Mouse (Mus musculus) gonadal fat pad, adult 2 months (tissue): Measurements from ENCODE around the gene Atf7ip. TPM values are rescaled to one million over a fixed set of nuclear protein-coding genes. Genes with fewer than 3 reads are reported as not detected.

Experiments
- DNase-seq: peaks from one replicate; pipeline ENCODE4 v3.0.0-alpha.2; 2012; ENCODE audit warnings: low read depth
- polyA plus RNA-seq: library from polyadenylated mRNA; depleted of rRNA; stranded (reverse); fragments of >200 nt; gene quantifications from 2 replicates; pipeline ENCODE4 v1.2.3, GENCODE M21; 2012

Gene Atf7ip
- polyA plus RNA-seq, 1 experiment: 14.7 TPM

DNA sequence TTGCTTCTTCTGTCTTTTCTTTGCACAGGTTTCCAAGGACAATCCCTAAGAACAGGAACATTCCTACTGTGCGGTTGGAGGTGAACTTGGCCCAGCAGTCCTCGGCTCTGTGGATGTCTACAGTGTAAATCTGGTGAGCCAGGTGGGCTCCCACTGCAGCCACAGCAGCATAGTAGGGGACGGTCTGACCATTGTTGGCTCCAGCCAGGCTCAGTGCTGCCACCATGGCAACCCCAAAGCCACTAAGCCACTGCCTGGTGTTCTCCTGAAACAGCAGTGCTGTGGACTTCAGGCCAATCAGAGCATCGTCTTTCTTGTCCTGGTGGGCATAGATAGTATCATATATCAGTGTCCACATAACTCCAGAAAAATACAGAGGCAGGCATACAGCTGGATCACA lies 19.8 kb upstream of the Atf7ip start:
- DNase-seq: no peak

DNA sequence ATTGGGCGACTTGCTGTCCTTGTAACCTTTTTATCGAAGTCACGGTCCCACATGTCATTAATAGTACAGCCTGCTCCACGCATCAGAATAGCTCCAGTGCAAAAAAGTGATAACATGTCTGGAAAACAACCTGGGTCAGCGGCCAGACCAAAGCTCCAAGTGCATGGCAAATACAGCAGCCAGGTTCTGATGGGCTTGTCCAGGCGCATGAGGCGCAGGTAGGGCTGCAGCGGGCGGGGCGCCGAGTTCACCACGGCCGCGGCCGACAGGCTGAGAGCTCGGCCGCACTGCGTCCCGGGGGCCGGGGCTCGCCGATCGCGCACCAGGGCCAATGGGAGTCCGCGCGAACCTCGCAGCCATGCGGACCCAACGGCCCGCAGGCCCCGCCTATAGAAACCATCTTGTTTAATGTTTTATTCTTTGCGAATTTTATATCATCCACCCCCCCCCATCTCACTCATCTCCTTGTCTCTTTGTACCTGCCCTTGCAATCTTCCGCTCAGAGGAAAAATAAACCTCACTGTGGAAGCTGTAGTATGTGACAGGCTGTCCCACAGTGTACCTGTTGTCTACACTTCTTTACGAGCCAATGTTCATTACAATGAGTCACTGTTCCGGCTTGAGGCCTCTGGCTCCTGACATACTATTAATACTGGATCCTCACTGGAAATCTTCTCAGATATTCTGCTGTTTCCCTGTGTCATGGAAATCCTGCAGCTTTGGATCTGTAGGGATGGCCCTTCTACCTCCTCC lies 19.0 kb upstream of the Atf7ip start:
- no peak for DNase-seq

DNA sequence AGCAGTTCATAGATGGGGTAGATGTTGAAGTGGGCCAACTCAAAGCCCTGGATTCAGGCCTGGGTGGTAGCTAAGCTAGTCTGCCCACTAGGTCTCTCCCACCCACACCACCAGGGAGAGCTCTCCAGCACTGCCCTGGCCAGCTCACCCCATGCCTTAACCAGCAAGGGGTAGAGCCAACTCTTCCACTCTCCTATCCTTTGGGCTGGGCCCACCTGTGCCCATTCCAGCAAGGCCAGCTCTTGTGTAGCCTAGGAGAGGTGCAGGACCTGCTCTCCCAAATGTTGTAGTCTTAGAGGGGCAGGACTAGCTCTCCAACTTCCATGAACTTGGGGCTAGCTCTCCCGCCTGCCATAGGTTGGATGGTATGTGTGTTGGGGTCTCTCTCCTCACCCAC lies 18.4 kb upstream of the Atf7ip start:
- no peak for DNase-seq

- no peak for DNase-seq
Observed at GRCm38 (mm10) chr6:136489899-136490298, 16.1 kb upstream of the Atf7ip start.

GRCm38 (mm10) chr6:136490516-136491475 lies 15.2 kb upstream of the Atf7ip start:
- no peak for DNase-seq

GRCm38 (mm10) chr6:136491631-136492030 lies 14.3 kb upstream of the Atf7ip start:
- no peak for DNase-seq

DNA sequence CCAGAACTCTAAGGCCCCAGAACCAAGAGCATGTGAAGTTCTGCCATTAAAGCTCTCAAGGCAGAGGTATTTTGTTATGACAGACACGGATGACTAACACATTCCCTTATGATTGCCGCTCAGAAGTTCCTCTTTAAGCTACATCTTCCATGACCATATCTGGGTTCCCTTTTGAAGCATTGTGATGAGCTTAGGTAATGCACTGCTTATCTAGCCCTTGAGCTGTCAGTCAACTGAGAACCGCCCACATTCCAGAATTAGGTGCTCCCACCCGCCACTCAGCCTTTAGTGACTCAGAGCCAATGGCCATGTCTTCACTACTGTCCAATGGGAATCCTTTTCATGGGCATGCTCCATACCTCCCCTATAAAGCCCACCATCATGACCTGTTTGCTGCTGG lies 13.7 kb upstream of the Atf7ip start:
- no peak for DNase-seq

DNA sequence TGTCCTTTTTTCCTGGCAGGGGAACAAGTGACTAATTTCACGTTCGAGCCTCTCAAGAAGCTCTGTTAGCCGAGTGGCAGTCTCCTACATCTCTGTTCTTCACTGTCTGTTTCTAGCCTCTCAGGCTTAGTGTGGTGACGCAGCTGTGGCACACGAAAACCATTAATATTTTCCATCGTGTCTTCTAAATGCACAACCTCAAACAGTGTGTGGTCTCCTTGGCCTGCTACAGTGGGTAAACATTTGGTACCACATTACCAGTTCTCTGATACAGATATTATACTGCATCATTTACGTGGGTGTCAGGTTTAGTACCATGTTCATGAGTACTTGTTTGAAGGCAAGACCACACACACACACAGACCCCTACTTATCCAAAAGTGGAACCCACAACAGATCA lies 12.5 kb upstream of the Atf7ip start:
- DNase-seq: no peak

- no peak for DNase-seq
Observed at GRCm38 (mm10) chr6:136493910-136494751, 11.8 kb upstream of the Atf7ip start.

- no peak for DNase-seq
Observed at GRCm38 (mm10) chr6:136495023-136495422, 10.9 kb upstream of the Atf7ip start.

- no peak for DNase-seq
Observed at GRCm38 (mm10) chr6:136497744-136498143, 8.2 kb upstream of the Atf7ip start.

DNA sequence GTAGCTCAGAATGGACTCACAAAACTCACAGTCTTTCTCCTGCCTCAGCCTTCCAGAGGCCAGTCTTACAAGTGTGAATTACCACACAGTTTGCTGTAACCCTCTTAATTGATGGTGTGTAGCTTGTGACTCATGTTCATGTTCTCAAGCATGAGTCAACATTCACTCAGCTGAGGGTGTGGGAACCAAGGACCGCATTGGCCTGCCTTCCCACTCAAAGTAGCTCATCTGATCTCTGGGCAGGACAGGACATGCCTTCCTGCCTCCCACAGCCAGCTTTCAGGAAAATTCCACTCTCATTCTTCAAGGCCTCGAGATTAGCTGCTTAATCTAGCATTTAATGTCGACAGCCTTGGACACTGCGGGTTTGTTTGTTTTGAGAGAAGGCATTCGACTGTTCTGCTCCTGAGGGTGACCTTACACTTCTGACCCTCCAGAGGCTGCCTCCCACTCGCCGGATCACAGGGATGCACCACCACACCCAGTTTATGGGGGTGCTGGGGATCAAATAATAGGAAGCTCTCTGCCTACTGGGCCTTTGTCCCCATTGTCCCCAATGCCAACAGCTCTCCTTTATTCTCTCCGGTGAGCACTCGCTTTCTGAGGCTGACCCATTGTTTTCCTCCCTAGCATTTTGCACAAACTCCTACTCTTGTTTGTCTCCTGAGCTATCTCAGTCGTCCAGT lies 6.5 kb upstream of the Atf7ip start:
- peak; percentile 97 for DNase-seq

- no peak for DNase-seq
Observed at GRCm38 (mm10) chr6:136508652-136509051, 2.7 kb downstream of the Atf7ip start.

- DNase-seq: no peak
Observed at GRCm38 (mm10) chr6:136510945-136511344, 5.0 kb downstream of the Atf7ip start.

DNA sequence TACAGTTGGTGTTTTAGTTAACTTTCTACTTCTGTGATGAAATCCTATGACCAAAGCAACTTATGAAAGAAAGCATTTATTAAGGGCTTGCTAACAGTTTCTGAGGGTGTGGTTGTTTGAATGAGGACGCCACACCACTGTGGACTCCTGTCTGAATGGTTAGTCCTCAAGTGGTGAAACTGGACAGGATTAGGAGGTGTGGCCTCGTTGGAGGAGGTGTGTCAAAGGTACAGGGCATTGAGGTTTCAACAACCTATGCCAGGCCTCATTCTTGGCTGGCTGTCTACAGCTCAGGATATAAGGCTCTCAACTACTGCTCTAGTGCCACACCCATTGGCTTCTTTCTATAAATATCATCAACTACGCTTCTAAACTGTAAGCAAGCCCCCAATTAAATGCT lies 6.4 kb downstream of the Atf7ip start:
- DNase-seq: no peak

GRCm38 (mm10) chr6:136516626-136517025 lies 10.7 kb downstream of the Atf7ip start:
- DNase-seq: no peak

- no peak for DNase-seq
Observed at GRCm38 (mm10) chr6:136517221-136517620, 11.3 kb downstream of the Atf7ip start.

DNA sequence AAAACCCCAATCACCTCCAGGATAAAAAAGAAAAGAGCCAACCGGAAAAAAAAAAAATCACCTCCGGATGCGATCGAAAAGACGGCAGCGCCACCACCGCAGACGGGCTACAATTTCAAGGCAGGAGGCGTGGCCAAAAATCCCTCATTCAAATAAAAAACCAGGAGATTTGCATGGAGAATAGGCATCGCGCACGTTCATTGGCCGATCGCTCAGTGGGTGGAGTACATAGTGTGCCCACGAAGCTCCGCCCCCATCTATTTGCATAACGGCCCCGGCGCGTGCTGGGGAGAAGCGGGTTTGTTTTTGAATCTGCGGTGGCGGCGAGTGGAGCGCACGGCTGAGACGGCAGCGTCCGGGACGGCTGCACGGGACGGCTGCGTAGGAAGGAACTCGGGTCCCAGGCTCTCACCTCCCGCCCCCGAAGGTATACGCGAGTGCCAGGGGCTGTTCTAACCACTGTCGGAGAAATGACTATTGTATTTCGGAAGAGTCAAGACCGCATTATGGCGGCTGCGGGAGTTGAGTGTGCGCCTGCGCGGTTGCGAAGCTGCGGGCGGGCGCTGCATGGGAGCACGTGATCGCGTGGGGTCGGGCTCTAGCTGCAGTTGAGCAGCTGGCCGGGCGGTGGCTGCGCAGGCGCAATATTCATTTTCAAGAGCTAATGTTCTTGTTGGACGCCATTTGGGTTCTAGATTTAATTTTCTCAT lies 12.7 kb downstream of the Atf7ip start:
- DNase-seq: no peak

GRCm38 (mm10) chr6:136519254-136519653 lies 13.3 kb downstream of the Atf7ip start:
- DNase-seq: no peak

DNA sequence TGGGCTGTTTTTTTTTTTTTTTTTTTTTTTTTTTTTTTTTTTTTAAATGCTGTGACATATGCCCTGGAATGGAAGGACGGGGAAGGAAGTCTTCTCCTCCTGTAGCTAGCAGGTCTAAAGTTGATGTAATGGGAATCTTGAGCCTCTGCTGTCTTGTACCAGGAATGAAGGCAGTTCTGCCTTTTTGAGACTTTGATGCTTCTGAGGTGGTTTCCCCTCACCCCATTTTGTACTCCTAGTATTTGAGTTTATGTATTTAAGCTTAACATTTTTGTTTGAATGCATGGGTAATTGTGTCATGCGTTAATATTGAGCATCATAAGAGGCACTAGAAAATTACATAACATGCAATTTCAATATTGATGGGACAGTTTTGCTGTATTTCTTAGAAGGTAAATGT lies 14.4 kb downstream of the Atf7ip start:
- DNase-seq: no peak

DNA sequence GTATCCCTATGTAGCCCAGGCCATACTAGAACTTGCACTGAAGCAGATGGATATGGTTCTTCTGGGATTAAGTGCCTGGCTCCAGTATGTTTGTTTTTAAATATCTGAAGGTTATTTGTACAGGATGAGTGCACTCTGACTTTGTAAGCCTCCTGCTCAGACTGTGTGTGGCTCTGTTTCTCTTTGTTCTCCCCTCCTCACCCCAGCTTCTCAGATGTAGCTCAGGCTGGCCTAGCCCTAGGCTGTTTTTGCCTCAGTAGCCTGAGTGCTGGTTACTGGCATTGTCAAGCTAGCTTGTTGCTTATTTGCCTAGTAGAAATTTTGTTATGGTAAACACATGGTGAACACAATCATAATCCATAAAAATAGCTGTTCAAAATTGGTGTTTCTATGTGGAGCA lies 15.7 kb downstream of the Atf7ip start:
- DNase-seq: no peak
